Mouse (Mus musculus): ENCODE measurements around the gene Nuak2.

DNA sequence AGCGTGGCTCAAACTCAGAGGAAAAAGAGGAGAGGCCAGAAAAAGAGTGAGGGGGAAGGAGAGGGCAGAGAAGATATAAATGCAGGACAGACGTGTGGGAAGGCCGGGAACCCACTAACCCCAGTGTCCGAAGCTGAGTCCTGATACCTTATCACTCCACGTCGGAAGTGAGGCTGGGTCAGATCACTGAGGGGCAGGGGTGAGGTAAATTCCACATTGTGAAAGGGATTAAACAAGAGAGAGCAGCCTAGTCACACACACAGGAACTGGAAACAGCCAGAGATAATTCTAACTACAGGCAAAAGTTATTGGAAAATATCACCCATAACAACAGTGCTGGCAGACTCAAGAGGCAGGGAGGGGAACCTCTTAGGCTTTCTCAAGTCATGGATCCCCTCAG lies 46.0 kb downstream of the Nuak2 start:
- TF ChIP-seq CTCF (IDR thresholded peaks at IDR 0.05; ENCODE audit: control insufficient read depth, insufficient read depth, insufficient replicate concordance, low read depth, low read length) (no peak), POLR2A (IDR thresholded peaks at IDR 0.05; ENCODE audit: control insufficient read depth, low read depth, low read length) (no peak)

Measured in testis, adult 2 months (tissue).